Comparison of ENCODE assay signal across 31 mouse cellular contexts in genomic region chr13:44168186-44168585, GRCm38 (mm10).
DNase-seq lines count a peak whose midpoint lies in the region; ATAC-seq and TF ChIP-seq lines count a peak whose summit lies in the region.
"Had no signal": no experiment of that assay in that cellular context is flagged by ENCODE, and none has a peak within 500 bp of the region (broad histone marks: within the 10 kb centered on the region; RNA-seq: fewer than 3 reads in every experiment).

No protein-coding gene starts in this region.

- TF ChIP-seq CTCF in kidney, postnatal 0 days (IDR thresholded peaks at IDR 0.05; ENCODE audit: low read depth) = no peak
- no peak for TF ChIP-seq CTCF in gastrocnemius, adult 2 months (IDR thresholded peaks at IDR 0.05)

- H3K36me3 ChIP-seq in kidney, postnatal 0 days (ENCODE audit: insufficient read depth, low read length) = no peaks in the 10 kb centered on the region
- no peaks in the 10 kb centered on the region for H3K36me3 ChIP-seq in neural tube, embryonic 15.5 days
- H3K36me3 ChIP-seq: embryonic facial prominence, embryonic 12.5 days; heart, embryonic 15.5 days; hindbrain, embryonic 13.5 days; limb, embryonic 15.5 days; lung, embryonic 15.5 days; midbrain, embryonic 15.5 days; neural tube, embryonic 12.5 days had no signal

- H3K27ac ChIP-seq in kidney, postnatal 0 days = no peak overlapping the region
- H3K27ac ChIP-seq in neural tube, embryonic 15.5 days (replicated peaks) = no peak overlapping the region
- H3K27ac ChIP-seq in gastrocnemius, adult 2 months = no peak overlapping the region
- H3K27ac ChIP-seq: embryonic facial prominence, embryonic 12.5 days; heart, embryonic 15.5 days; hindbrain, embryonic 13.5 days; limb, embryonic 15.5 days; liver, embryonic 14.5 days; lung, embryonic 15.5 days; midbrain, embryonic 15.5 days; neural tube, embryonic 12.5 days had no signal

- DNase-seq in kidney, postnatal 0 days (ENCODE audit: low spot score) = peak; percentile 56
- DNase-seq in kidney, postnatal 10 days = no peak
- DNase-seq in neural tube, embryonic 10.5 days (ENCODE audit: extremely low spot score, low spot score) = peak; percentile 30
- DNase-seq in embryo, embryonic 11 days = peak; percentile 45
- DNase-seq in gastrocnemius, adult 2 months = no peak
- DNase-seq in spleen, postnatal 14 days (ENCODE audit: low spot score in 2 of 2) = no peak
- DNase-seq: adrenal gland, adult 8-10 months; cerebellum, adult 11-12 months; cerebellum, adult 9-11 months; gastrocnemius, postnatal 10 days; heart, postnatal 36 days; kidney, adult 11 months; kidney, postnatal 36 days; lung, postnatal 4 days; thymus, postnatal 4 days had no signal

- ATAC-seq in kidney, postnatal 0 days (replicated peaks; ENCODE audit: low FRiP score, low read depth) = no peak
- no peak for ATAC-seq in neural tube, embryonic 15.5 days (ENCODE audit: low FRiP score)
- ATAC-seq: activated CD4-positive, CD25-positive, alpha-beta regulatory T cell, adult 4 months; forebrain, embryonic 16.5 days; inflammation-experienced regulatory T-cells, adult 6 months; midbrain, embryonic 15.5 days had no signal

- no peak overlapping the region for H3K9ac ChIP-seq in kidney, postnatal 0 days (ENCODE audit: low read depth, low read length)
- no peak overlapping the region for H3K9ac ChIP-seq in neural tube, embryonic 15.5 days (replicated peaks)
- H3K9ac ChIP-seq: embryonic facial prominence, embryonic 12.5 days; heart, embryonic 15.5 days; hindbrain, embryonic 13.5 days; limb, embryonic 15.5 days; liver, embryonic 14.5 days; lung, embryonic 15.5 days; midbrain, embryonic 15.5 days; neural tube, embryonic 12.5 days had no signal

- intact Hi-C loops in gastrocnemius, adult 2 months (cut with DNase I) = no loop called here

- H3K4me1 ChIP-seq in kidney, postnatal 0 days (replicated peaks; ENCODE audit: insufficient read depth, low read length) = no peaks in the 10 kb centered on the region
- H3K4me1 ChIP-seq in neural tube, embryonic 15.5 days = no peaks in the 10 kb centered on the region
- H3K4me1 ChIP-seq: hindbrain, embryonic 13.5 days; midbrain, embryonic 15.5 days; neural tube, embryonic 12.5 days had no signal

- 61% methylated on average over 5 of the region's 5 CpGs for WGBS in kidney, postnatal 0 days
- WGBS in neural tube, embryonic 15.5 days = 72% methylated on average over 5 of the region's 5 CpGs

- H3K27me3 ChIP-seq in kidney, postnatal 0 days (ENCODE audit: insufficient read depth, low read length) = no peaks in the 10 kb centered on the region
- no peaks in the 10 kb centered on the region for H3K27me3 ChIP-seq in neural tube, embryonic 15.5 days (replicated peaks)
- H3K27me3 ChIP-seq: CH12.LX; embryonic facial prominence, embryonic 12.5 days; heart, embryonic 15.5 days; hindbrain, embryonic 13.5 days; limb, embryonic 15.5 days; lung, embryonic 15.5 days; midbrain, embryonic 15.5 days had no signal

- H3K4me3 ChIP-seq in kidney, postnatal 0 days (replicated peaks; ENCODE audit: low read depth, low read length) = no peak overlapping the region
- H3K4me3 ChIP-seq in neural tube, embryonic 15.5 days (replicated peaks) = no peak overlapping the region
- no peak overlapping the region for H3K4me3 ChIP-seq in gastrocnemius, adult 2 months
- H3K4me3 ChIP-seq: embryonic facial prominence, embryonic 12.5 days; erythroblast, embryonic 14.5 days; heart, embryonic 15.5 days; hindbrain, embryonic 13.5 days; layer of hippocampus, adult 2 months; limb, embryonic 15.5 days; lung, embryonic 15.5 days; megakaryocyte, embryonic 14.5 days; midbrain, embryonic 15.5 days; neural tube, embryonic 12.5 days had no signal

- H3K4me2 ChIP-seq in kidney, postnatal 0 days (ENCODE audit: low read length) = no peak overlapping the region
- no peak overlapping the region for H3K4me2 ChIP-seq in neural tube, embryonic 15.5 days
- H3K4me2 ChIP-seq: embryonic facial prominence, embryonic 12.5 days; hindbrain, embryonic 13.5 days; limb, embryonic 15.5 days; lung, embryonic 15.5 days; midbrain, embryonic 15.5 days; neural tube, embryonic 12.5 days had no signal

- no peaks in the 10 kb centered on the region for H3K9me3 ChIP-seq in kidney, postnatal 0 days (replicated peaks; ENCODE audit: low read length)
- no peaks in the 10 kb centered on the region for H3K9me3 ChIP-seq in neural tube, embryonic 15.5 days (replicated peaks)
- H3K9me3 ChIP-seq: embryonic facial prominence, embryonic 12.5 days; heart, embryonic 15.5 days; hindbrain, embryonic 13.5 days; limb, embryonic 15.5 days; lung, embryonic 15.5 days; midbrain, embryonic 15.5 days; neural tube, embryonic 12.5 days had no signal

Comparison
In these comparisons a context has a peak if more than half of its experiments do, and no peak if none do; other contexts are left out.
1. DNase-seq: peak in kidney, postnatal 0 days (single experiment), neural tube, embryonic 10.5 days (single experiment) and embryo, embryonic 11 days (single experiment); none in kidney, postnatal 10 days (single experiment), gastrocnemius, adult 2 months (single experiment) and spleen, postnatal 14 days (0 of 2).